Mouse (Mus musculus) Patski (cell line): Measurements from ENCODE around the gene Ammecr1. TPM values are rescaled to one million over a fixed set of nuclear protein-coding genes. Genes with fewer than 3 reads are reported as not detected.

Experiments
- ATAC-seq: fragments of 100-300 bp; one replicate; pipeline ENCODE4 v1.8.0; 2021
- CTCF ChIA-PET: fragments of 350-600 bp; sonication (Branson Sonifier 250); formaldehyde crosslinking; loops from one replicate; lab custom pipeline; 2022; ENCODE audit warnings: inconsistent platforms; lab: Charles Lee
- POLR2A ChIA-PET: fragments of 350-600 bp; sonication (Branson Sonifier 250); formaldehyde crosslinking; loops from one replicate; lab custom pipeline; 2022; ENCODE audit warnings: antibody characterized with exemption, inconsistent platforms; lab: Charles Lee
- DNase-seq: peaks from one replicate; pipeline ENCODE4 v3.0.0-alpha.2; 2011; ENCODE audit warnings: low read depth, low spot score
- H3K27me3 ChIP-seq: fragments of 371-371 bp; one replicate; pipeline ENCODE4 v1.5.1; 2021
- CTCF ChIP-seq: fragments of 100-300 bp; IDR thresholded peaks from one replicate; pipeline ENCODE4 v1.5.1; 2021
- in situ Hi-C: fragments of 300-500 bp; cut with MboI; formaldehyde crosslinking; loops from 3 replicates; pipeline ENCODE4 v1.11.1; 2018; ENCODE audit warnings: low pct_unique_long_range_greater_than_20kb, mixed read lengths
- polyA plus RNA-seq: library from polyadenylated mRNA; unstranded; gene quantifications from one replicate; pipeline ENCODE4 v1.2.3, GENCODE M21; 2021

Gene Ammecr1
- 12.6 TPM for polyA plus RNA-seq

- ChIA-PET POLR2A (no interaction called here), CTCF (no interaction called here)
- TF ChIP-seq CTCF, result no peak
- peaks cover 28% of the 10 kb centered on the region for H3K27me3 ChIP-seq
- in situ Hi-C loops, result loop anchor here (10.0 kb wide), 1 partner anchor 121 kb away; no protein-coding TSS in a partner anchor
- no peak for DNase-seq
- ATAC-seq, result peak; percentile 74
Measured at GRCm38 (mm10) chrX:142966008-142966966, at the start of gene Ammecr1. Gene Ammecr1, minus strand, starts transcription at chrX:142966728.

GRCm38 (mm10) chrX:143014118-143014517 is 47.6 kb upstream of the Ammecr1 start:
- peaks cover 41% of the 10 kb centered on the region for H3K27me3 ChIP-seq
- in situ Hi-C loops, result no loop called here
- POLR2A ChIA-PET, result no interaction called here
- CTCF ChIA-PET, result no interaction called here
- DNase-seq, result no peak
- no peak for ATAC-seq
- no peak for TF ChIP-seq CTCF

GRCm38 (mm10) chrX:143012334-143012733 is 45.8 kb upstream of the Ammecr1 start:
- DNase-seq, result no peak
- in situ Hi-C loops, result no loop called here
- no peak for ATAC-seq
- TF ChIP-seq CTCF, result no peak
- ChIA-PET POLR2A (no interaction called here), CTCF (interaction anchor here (1.0 kb wide), 1 partner anchor 17 kb away, joined by 3 read pairs; no protein-coding TSS in a partner anchor)
- H3K27me3 ChIP-seq, result peaks cover 40% of the 10 kb centered on the region

- POLR2A ChIA-PET, result no interaction called here
- TF ChIP-seq CTCF, result no peak
- CTCF ChIA-PET, result interaction anchor here (1.0 kb wide), 1 partner anchor 18 kb away, joined by 3 read pairs; no protein-coding TSS in a partner anchor
- in situ Hi-C loops, result no loop called here
- ATAC-seq (no peak), DNase-seq (no peak)
- H3K27me3 ChIP-seq, result peaks cover 37% of the 10 kb centered on the region
Measured at GRCm38 (mm10) chrX:143011865-143012264, 45.3 kb upstream of the Ammecr1 start.

- CTCF ChIA-PET, result no interaction called here
- TF ChIP-seq CTCF, result no peak
- DNase-seq, result no peak
- in situ Hi-C loops, result no loop called here
- H3K27me3 ChIP-seq, result peaks cover 42% of the 10 kb centered on the region
- no peak for ATAC-seq
- POLR2A ChIA-PET, result no interaction called here
Measured at GRCm38 (mm10) chrX:143004131-143004846, 37.8 kb upstream of the Ammecr1 start.

- H3K27me3 ChIP-seq, result peaks cover 53% of the 10 kb centered on the region
- DNase-seq (no peak), ATAC-seq (no peak)
- ChIA-PET CTCF (no interaction called here), POLR2A (no interaction called here)
- TF ChIP-seq CTCF, result no peak
- in situ Hi-C loops, result no loop called here
Measured at GRCm38 (mm10) chrX:142997214-142997613, 30.7 kb upstream of the Ammecr1 start.

GRCm38 (mm10) chrX:142994514-142994913 is 28.0 kb upstream of the Ammecr1 start:
- DNase-seq, result no peak
- no peak for ATAC-seq
- ChIA-PET CTCF (no interaction called here), POLR2A (no interaction called here)
- H3K27me3 ChIP-seq, result peaks cover 50% of the 10 kb centered on the region
- in situ Hi-C loops, result no loop called here
- no peak for TF ChIP-seq CTCF

- ChIA-PET POLR2A (no interaction called here), CTCF (no interaction called here)
- DNase-seq (no peak), ATAC-seq (no peak)
- no peak for TF ChIP-seq CTCF
- in situ Hi-C loops, result no loop called here
- H3K27me3 ChIP-seq, result peaks cover 32% of the 10 kb centered on the region
Measured at GRCm38 (mm10) chrX:142984170-142984569, 17.6 kb upstream of the Ammecr1 start.

GRCm38 (mm10) chrX:142983638-142984037 is 17.1 kb upstream of the Ammecr1 start:
- in situ Hi-C loops, result no loop called here
- ChIA-PET POLR2A (no interaction called here), CTCF (no interaction called here)
- no peak for TF ChIP-seq CTCF
- no peak for ATAC-seq
- H3K27me3 ChIP-seq, result peaks cover 30% of the 10 kb centered on the region
- DNase-seq, result no peak

- CTCF ChIA-PET, result no interaction called here
- POLR2A ChIA-PET, result no interaction called here
- no peak for DNase-seq
- ATAC-seq, result no peak
- in situ Hi-C loops, result no loop called here
- H3K27me3 ChIP-seq, result peaks cover 40% of the 10 kb centered on the region
- TF ChIP-seq CTCF, result no peak
Measured at GRCm38 (mm10) chrX:142981530-142982130, 15.1 kb upstream of the Ammecr1 start.
